In genomic region chr11:77239658-77240345, GRCm38 (mm10) we compare ENCODE assay signal across 20 mouse cellular contexts. TPM values are rescaled to one million over a fixed set of nuclear protein-coding genes. Genes with fewer than 3 reads are reported as not detected.
DNase-seq lines count a peak whose midpoint lies in the region; ATAC-seq lines count a peak whose summit lies in the region.
"Had no signal": no experiment of that assay in that cellular context is flagged by ENCODE, and none has a peak within 500 bp of the region (broad histone marks: within the 10 kb centered on the region; RNA-seq: fewer than 3 reads in every experiment).

No protein-coding gene starts in this region.

- H3K4me1 ChIP-seq in liver, embryonic 12.5 days = peaks cover 14% of the 10 kb centered on the region
- peaks cover 79% of the 10 kb centered on the region for H3K4me1 ChIP-seq in megakaryocyte, embryonic 14.5 days
- H3K4me1 ChIP-seq in forebrain, embryonic 11.5 days (replicated peaks; ENCODE audit: control insufficient read depth, insufficient read depth, low read length) = no peaks in the 10 kb centered on the region
- H3K4me1 ChIP-seq: heart, embryonic 10.5 days; hindbrain, embryonic 12.5 days; limb, embryonic 12.5 days; stomach, embryonic 15.5 days had no signal

- peak overlapping the region; percentile 48; the same call in 1 of the 2 replicates for H3K27ac ChIP-seq in liver, embryonic 12.5 days
- H3K27ac ChIP-seq in forebrain, embryonic 11.5 days (ENCODE audit: low read depth, low read length) = no peak overlapping the region
- H3K27ac ChIP-seq: heart, embryonic 10.5 days; hindbrain, embryonic 12.5 days; kidney, postnatal 0 days; limb, embryonic 12.5 days; stomach, embryonic 15.5 days had no signal

- no peak for DNase-seq in liver
- peak; percentile 31 to 35 for DNase-seq in B cell, adult 2 months
- no peak for DNase-seq in forebrain, embryonic 11.5 days (ENCODE audit: low spot score)
- no peak for DNase-seq in heart, postnatal 4 days
- DNase-seq: adrenal gland, postnatal 36 days; cerebellum, adult 2 months; kidney, adult 18-20 months; lung, embryonic 14.5 days had no signal

- H3K36me3 ChIP-seq in liver, embryonic 12.5 days = no peaks in the 10 kb centered on the region
- peaks cover 6% of the 10 kb centered on the region for H3K36me3 ChIP-seq in megakaryocyte, embryonic 14.5 days (replicated peaks; ENCODE audit: low read length)
- H3K36me3 ChIP-seq in forebrain, embryonic 11.5 days (ENCODE audit: control insufficient read depth, insufficient read depth, low read length) = no peaks in the 10 kb centered on the region
- H3K36me3 ChIP-seq: heart, embryonic 10.5 days; hindbrain, embryonic 12.5 days; limb, embryonic 12.5 days; stomach, embryonic 15.5 days had no signal

- no peak overlapping the region for H3K4me2 ChIP-seq in liver, embryonic 12.5 days
- H3K4me2 ChIP-seq in forebrain, embryonic 11.5 days (ENCODE audit: low read depth, low read length, severe bottlenecking) = no peak overlapping the region
- H3K4me2 ChIP-seq: hindbrain, embryonic 12.5 days; limb, embryonic 12.5 days; lung, embryonic 14.5 days; stomach, embryonic 15.5 days had no signal

- no peak overlapping the region for H3K4me3 ChIP-seq in liver, embryonic 12.5 days
- H3K4me3 ChIP-seq in megakaryocyte, embryonic 14.5 days (replicated peaks) = peak overlapping the region; percentile 29
- H3K4me3 ChIP-seq in forebrain, embryonic 11.5 days (ENCODE audit: low read depth, low read length) = no peak overlapping the region
- H3K4me3 ChIP-seq: heart, embryonic 10.5 days; hindbrain, embryonic 12.5 days; limb, embryonic 12.5 days; stomach, embryonic 15.5 days had no signal

- no peak for ATAC-seq in liver, embryonic 12.5 days
- peak; percentile 98 for ATAC-seq in common myeloid progenitor, adult 5-6 weeks (replicated peaks; ENCODE audit: low read depth, poor library complexity, severe bottlenecking)
- no peak for ATAC-seq in activated CD4-positive, CD25-positive, alpha-beta regulatory T cell, adult 4 months
- ATAC-seq in forebrain, embryonic 11.5 days (replicated peaks; ENCODE audit: low FRiP score) = no peak
- ATAC-seq: forebrain, embryonic 14.5 days; midbrain, embryonic 16.5 days; Patski had no signal

- 52% methylated on average over 1 of the region's 1 CpGs for WGBS in liver, embryonic 12.5 days (ENCODE audit: insufficient replicate concordance)
- WGBS in forebrain, embryonic 11.5 days = 92% methylated on average over 1 of the region's 1 CpGs

- H3K9ac ChIP-seq in liver, embryonic 12.5 days = no peak overlapping the region
- no peak overlapping the region for H3K9ac ChIP-seq in forebrain, embryonic 11.5 days (ENCODE audit: low read length)
- H3K9ac ChIP-seq: hindbrain, embryonic 12.5 days; limb, embryonic 12.5 days; lung, embryonic 14.5 days; stomach, embryonic 15.5 days had no signal

- no peaks in the 10 kb centered on the region for H3K27me3 ChIP-seq in liver, embryonic 12.5 days (replicated peaks)
- H3K27me3 ChIP-seq in megakaryocyte, embryonic 14.5 days (replicated peaks) = no peaks in the 10 kb centered on the region
- H3K27me3 ChIP-seq in forebrain, embryonic 11.5 days (ENCODE audit: control insufficient read depth, insufficient read depth, low read length) = no peaks in the 10 kb centered on the region
- H3K27me3 ChIP-seq: hindbrain, embryonic 12.5 days; limb, embryonic 12.5 days; Patski; stomach, embryonic 15.5 days had no signal

- no peaks in the 10 kb centered on the region for H3K9me3 ChIP-seq in liver, embryonic 12.5 days (replicated peaks)
- H3K9me3 ChIP-seq in megakaryocyte, embryonic 14.5 days = no peaks in the 10 kb centered on the region
- no peaks in the 10 kb centered on the region for H3K9me3 ChIP-seq in forebrain, embryonic 11.5 days (ENCODE audit: control insufficient read depth, low read length)
- H3K9me3 ChIP-seq: heart, embryonic 10.5 days; hindbrain, embryonic 12.5 days; limb, embryonic 12.5 days; stomach, embryonic 15.5 days had no signal

RNA-seq across cellular contexts. Expression of gene Ssh2, which starts 23.7 kb away (rescaled TPM):
- 6.8 and 7.9 TPM in 2 replicates for polyA plus RNA-seq in liver, embryonic 12.5 days (2016; fragmentation: Nextera tagmentation; extraction: Ambion mirVana)
- total RNA-seq in common myeloid progenitor, adult 5-6 weeks (2017) = 29.5 and 38.2 TPM in 2 replicates
- 12.1 and 33.4 TPM in 2 replicates for polyA plus RNA-seq in megakaryocyte, embryonic 14.5 days (2012; ENCODE audit: insufficient read depth, low replicate concordance)
- polyA plus RNA-seq in activated CD4-positive, CD25-positive, alpha-beta regulatory T cell, adult 4 months (2017; shearing (Covaris generic)) = 10 to 100 TPM; 70.5 to 71.3 TPM
- polyA plus RNA-seq in forebrain, embryonic 11.5 days (2014; fragmentation: Nextera tagmentation; extraction: Ambion mirVana) = 16.0 and 17.6 TPM in 2 replicates
- total RNA-seq in heart, postnatal 4 days (2021) = 10 to 100 TPM; 92.1 to 98.9 TPM

RNA-seq across cellular contexts. Expression of gene Efcab5, which starts 51.0 kb away (rescaled TPM):
- 0.11 and 0.17 TPM in 2 replicates for polyA plus RNA-seq in liver, embryonic 12.5 days (2016; fragmentation: Nextera tagmentation; extraction: Ambion mirVana)
- 0.55 and 0.92 TPM in 2 replicates for total RNA-seq in common myeloid progenitor, adult 5-6 weeks (2017)
- 0.08 TPM in 1 of 2 replicates, not detected in the other for polyA plus RNA-seq in megakaryocyte, embryonic 14.5 days (2012; ENCODE audit: insufficient read depth, low replicate concordance)
- polyA plus RNA-seq in activated CD4-positive, CD25-positive, alpha-beta regulatory T cell, adult 4 months (2017; shearing (Covaris generic)) = under 1 TPM; 0.07 to 0.23 TPM
- polyA plus RNA-seq in forebrain, embryonic 11.5 days (2014; fragmentation: Nextera tagmentation; extraction: Ambion mirVana) = 0.13 and 1.0 TPM in 2 replicates
- under 1 TPM; 0.41 to 0.76 TPM for total RNA-seq in heart, postnatal 4 days (2021)

Comparison
In these comparisons a context has a peak if more than half of its experiments do, and no peak if none do; other contexts are left out.
1. DNase-seq: peak in B cell, adult 2 months (2 of 2); none in liver (single experiment), forebrain, embryonic 11.5 days (single experiment) and heart, postnatal 4 days (single experiment).